Mouse (Mus musculus) E14TG2a.4 (cell line): ENCODE data around the gene Speg.

Experiments
- CTCF ChIP-seq: conservative IDR thresholded peaks from 2 replicates; pipeline ENCODE4 v1.5.1; 2014; ENCODE audit warnings: low read length
- NANOG ChIP-seq: IDR thresholded peaks from 2 replicates; pipeline ENCODE4 v1.6.1; 2014; ENCODE audit warnings: borderline replicate concordance, low read length, mixed read lengths

GRCm38 (mm10) chr1:75360112-75361031 lies 14.7 kb upstream of the Speg start, which contains the start of gene Des:
- no peak for TF ChIP-seq CTCF
- no peak for TF ChIP-seq NANOG
